Mouse (Mus musculus) E14TG2a.4 (cell line): ENCODE measurements around the gene Rtn2.

Experiments used
- CTCF ChIP-seq: conservative IDR thresholded peaks from 2 replicates; pipeline ENCODE4 v1.5.1; 2014; ENCODE audit warnings: low read length
- POU5F1 ChIP-seq: IDR thresholded peaks from 2 replicates; pipeline ENCODE4 v1.6.1; 2014; ENCODE audit warnings: low read length, borderline replicate concordance

DNA sequence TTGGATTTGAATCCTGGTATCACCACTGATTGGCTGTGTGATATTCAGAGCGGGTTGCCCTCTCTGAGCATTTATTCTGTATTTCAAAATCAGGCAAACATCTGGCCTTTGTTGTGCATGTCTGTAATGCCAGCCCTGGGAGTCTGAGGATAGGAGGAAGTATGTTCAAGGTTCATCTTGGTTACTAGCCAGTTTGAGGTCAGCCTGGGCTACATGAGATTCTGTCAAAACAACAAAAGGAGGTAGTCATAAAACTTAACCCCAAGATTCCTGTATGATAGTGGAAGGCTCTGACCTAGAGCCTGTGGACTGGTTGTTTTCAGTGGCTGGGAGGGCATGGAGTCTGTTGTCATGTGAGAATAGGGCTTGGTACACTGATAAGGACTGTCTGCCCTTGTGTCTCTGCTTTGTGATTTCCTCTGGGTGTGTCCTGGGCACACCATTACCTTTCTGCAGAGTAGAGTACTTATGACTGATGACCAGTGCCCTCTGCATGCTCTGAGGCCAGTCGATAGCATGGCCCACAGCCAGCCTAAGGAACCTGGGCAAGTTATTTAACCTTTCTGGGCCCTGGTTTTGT lies 47.2 kb upstream of the Rtn2 start:
- TF ChIP-seq CTCF (no peak), POU5F1 (no peak)
